Comparison of ENCODE assay signal across 17 mouse cellular contexts in genomic region chr11:94449239-94449638, GRCm38 (mm10). TPM values are rescaled to one million over a fixed set of nuclear protein-coding genes. Genes with fewer than 3 reads are reported as not detected.
DNase-seq lines count a peak whose midpoint lies in the region; ATAC-seq and TF ChIP-seq lines count a peak whose summit lies in the region.
"Had no signal": no experiment of that assay in that cellular context is flagged by ENCODE, and none has a peak within 500 bp of the region (broad histone marks: within the 10 kb centered on the region; RNA-seq: fewer than 3 reads in every experiment).

No protein-coding gene starts in this region.

- no peak overlapping the region for H3K4me2 ChIP-seq in stomach, embryonic 16.5 days (ENCODE audit: low read depth, low read length)
- H3K4me2 ChIP-seq in stomach, postnatal 0 days (replicated peaks; ENCODE audit: low read depth) = no peak overlapping the region
- no peak overlapping the region for H3K4me2 ChIP-seq in intestine, embryonic 15.5 days (replicated peaks)
- H3K4me2 ChIP-seq: kidney, embryonic 15.5 days; lung, embryonic 15.5 days had no signal

- H3K79me2 ChIP-seq in heart, adult 2 months (replicated peaks; ENCODE audit: control insufficient read depth, insufficient read depth, low read length) = no peaks in the 10 kb centered on the region

- no peaks in the 10 kb centered on the region for H3K27me3 ChIP-seq in heart, adult 2 months (ENCODE audit: control insufficient read depth, insufficient read depth, low read length)
- H3K27me3 ChIP-seq in stomach, embryonic 16.5 days (ENCODE audit: control insufficient read depth, insufficient read depth, low read length) = no peaks in the 10 kb centered on the region
- no peaks in the 10 kb centered on the region for H3K27me3 ChIP-seq in stomach, postnatal 0 days (ENCODE audit: control insufficient read depth, insufficient read depth, low read length)
- no peaks in the 10 kb centered on the region for H3K27me3 ChIP-seq in midbrain, embryonic 10.5 days (ENCODE audit: low read depth, poor library complexity, severe bottlenecking)
- H3K27me3 ChIP-seq in intestine, embryonic 15.5 days (replicated peaks) = no peaks in the 10 kb centered on the region
- H3K27me3 ChIP-seq: kidney, embryonic 15.5 days; lung, embryonic 15.5 days had no signal

- 58% methylated on average over 8 of the region's 8 CpGs for WGBS in heart, adult 2 months
- WGBS in stomach, embryonic 16.5 days = 53% methylated on average over 8 of the region's 8 CpGs
- 53% methylated on average over 8 of the region's 8 CpGs for WGBS in stomach, postnatal 0 days
- 39% methylated on average over 8 of the region's 8 CpGs for WGBS in midbrain, embryonic 10.5 days
- 34% methylated on average over 8 of the region's 8 CpGs for WGBS in olfactory bulb, adult 2 months
- 54% methylated on average over 8 of the region's 8 CpGs for WGBS in intestine, embryonic 15.5 days

- H3K4me1 ChIP-seq in heart, adult 2 months (ENCODE audit: control insufficient read depth, insufficient read depth, low read length) = peaks cover 9% of the 10 kb centered on the region; the same call in 1 of the 2 replicates
- peaks cover 7% of the 10 kb centered on the region; the same call in 1 of the 2 replicates for H3K4me1 ChIP-seq in stomach, embryonic 16.5 days (ENCODE audit: control insufficient read depth, insufficient read depth, low read length)
- H3K4me1 ChIP-seq in stomach, postnatal 0 days (replicated peaks; ENCODE audit: control insufficient read depth, insufficient read depth) = no peaks in the 10 kb centered on the region
- peaks cover 62% of the 10 kb centered on the region for H3K4me1 ChIP-seq in midbrain, embryonic 10.5 days
- peaks cover 43% of the 10 kb centered on the region for H3K4me1 ChIP-seq in olfactory bulb, adult 2 months (ENCODE audit: control insufficient read depth, insufficient read depth, low read length)
- 0 out of 2 replicates have a peak, but pooled peaks cover 5% of the 10 kb centered on the region for H3K4me1 ChIP-seq in intestine, embryonic 15.5 days (replicated peaks)

- TF ChIP-seq EP300 in heart, adult 2 months (IDR thresholded peaks at IDR 0.05; ENCODE audit: insufficient read depth, low read depth, low read length) = no peak
- TF ChIP-seq EP300 in stomach, postnatal 0 days (optimal IDR thresholded peaks at IDR 0.05) = no peak

- TF ChIP-seq CTCF in heart, adult 2 months (IDR thresholded peaks at IDR 0.05) = no peak
- TF ChIP-seq CTCF in stomach, postnatal 0 days (IDR thresholded peaks at IDR 0.05; ENCODE audit: low read depth) = no peak
- no peak for TF ChIP-seq CTCF in olfactory bulb, adult 2 months (IDR thresholded peaks at IDR 0.05; ENCODE audit: insufficient read depth, low read depth, low read length)

- no peak for DNase-seq in heart, adult 2 months
- no peak for DNase-seq in heart, adult 8-10 months (ENCODE audit: low spot score)
- DNase-seq in stomach, postnatal 0 days (ENCODE audit: low spot score) = no peak
- no peak for DNase-seq in midbrain, embryonic 10.5 days (ENCODE audit: low spot score)
- DNase-seq in lung, postnatal 10 days = no peak
- DNase-seq: adrenal gland, adult 8-10 months; cerebellum, postnatal 14 days; gastrocnemius, postnatal 10 days had no signal

- intact Hi-C loops in heart, adult 2 months (cut with DNase I) = no loop called here

- H3K9ac ChIP-seq in heart, adult 2 months (ENCODE audit: low read depth, low read length) = no peak overlapping the region
- H3K9ac ChIP-seq in stomach, embryonic 16.5 days (ENCODE audit: low read length) = no peak overlapping the region
- no peak overlapping the region for H3K9ac ChIP-seq in stomach, postnatal 0 days (ENCODE audit: low read length)
- no peak overlapping the region for H3K9ac ChIP-seq in intestine, embryonic 15.5 days
- H3K9ac ChIP-seq: kidney, embryonic 15.5 days; lung, embryonic 15.5 days had no signal

- no peak overlapping the region for H3K4me3 ChIP-seq in heart, adult 2 months
- no peak overlapping the region for H3K4me3 ChIP-seq in stomach, embryonic 16.5 days (replicated peaks; ENCODE audit: low read length)
- H3K4me3 ChIP-seq in stomach, postnatal 0 days (ENCODE audit: low read depth, low read length) = no peak overlapping the region
- H3K4me3 ChIP-seq in midbrain, embryonic 10.5 days = no peak overlapping the region
- no peak overlapping the region for H3K4me3 ChIP-seq in olfactory bulb, adult 2 months (ENCODE audit: insufficient read depth, low read depth, low read length)
- no peak overlapping the region for H3K4me3 ChIP-seq in intestine, embryonic 15.5 days (replicated peaks)
- H3K4me3 ChIP-seq: kidney, embryonic 15.5 days; layer of hippocampus, adult 2 months; lung, embryonic 15.5 days had no signal

- H3K9me3 ChIP-seq in stomach, embryonic 16.5 days (replicated peaks; ENCODE audit: control insufficient read depth, low read length) = no peaks in the 10 kb centered on the region
- no peaks in the 10 kb centered on the region for H3K9me3 ChIP-seq in stomach, postnatal 0 days (ENCODE audit: control insufficient read depth, low read length)
- H3K9me3 ChIP-seq in midbrain, embryonic 10.5 days (replicated peaks) = no peaks in the 10 kb centered on the region
- H3K9me3 ChIP-seq in intestine, embryonic 15.5 days = no peaks in the 10 kb centered on the region
- H3K9me3 ChIP-seq: kidney, embryonic 15.5 days; lung, embryonic 15.5 days had no signal

- no peaks in the 10 kb centered on the region for H3K36me3 ChIP-seq in heart, adult 2 months (ENCODE audit: control insufficient read depth, insufficient read depth, low read length)
- H3K36me3 ChIP-seq in stomach, embryonic 16.5 days (ENCODE audit: control insufficient read depth, insufficient read depth, low read length) = no peaks in the 10 kb centered on the region
- no peaks in the 10 kb centered on the region for H3K36me3 ChIP-seq in stomach, postnatal 0 days (ENCODE audit: control insufficient read depth, insufficient read depth, low read length)
- peaks cover 43% of the 10 kb centered on the region for H3K36me3 ChIP-seq in midbrain, embryonic 10.5 days
- no peaks in the 10 kb centered on the region for H3K36me3 ChIP-seq in intestine, embryonic 15.5 days
- H3K36me3 ChIP-seq: kidney, embryonic 15.5 days; lung, embryonic 15.5 days had no signal

- no peak for TF ChIP-seq POLR2A in heart, adult 2 months (IDR thresholded peaks at IDR 0.05; ENCODE audit: insufficient read depth, low read depth, low read length)
- TF ChIP-seq POLR2A in olfactory bulb, adult 2 months (IDR thresholded peaks at IDR 0.05; ENCODE audit: insufficient read depth, low read depth, low read length) = no peak

- ATAC-seq in stomach, embryonic 16.5 days (ENCODE audit: insufficient read depth, low FRiP score) = 0 out of 2 replicates have a peak, but pooled peaks have one; percentile 31
- no peak for ATAC-seq in stomach, postnatal 0 days (ENCODE audit: low FRiP score, low TSS enrichment)
- no peak for ATAC-seq in intestine, embryonic 15.5 days

- H3K27ac ChIP-seq in heart, adult 2 months = peak overlapping the region; percentile 87; the same call in 1 of the 2 replicates
- peak overlapping the region; percentile 6; the same call in 1 of the 2 replicates for H3K27ac ChIP-seq in stomach, embryonic 16.5 days (ENCODE audit: low read length)
- H3K27ac ChIP-seq in stomach, postnatal 0 days (replicated peaks) = no peak overlapping the region
- H3K27ac ChIP-seq in midbrain, embryonic 10.5 days (replicated peaks) = peak overlapping the region; percentile 75
- H3K27ac ChIP-seq in olfactory bulb, adult 2 months (ENCODE audit: insufficient read depth, low read depth, low read length) = 0 out of 2 replicates have a peak overlapping the region, but pooled peaks have one; percentile 2
- no peak overlapping the region for H3K27ac ChIP-seq in intestine, embryonic 15.5 days
- H3K27ac ChIP-seq: kidney, embryonic 15.5 days; layer of hippocampus, adult 2 months; lung, embryonic 15.5 days had no signal

RNA-seq across cellular contexts. Expression of gene Cacna1g, which starts 24.8 kb away (rescaled TPM):
- total RNA-seq in heart, adult 2 months (2021) = 10 to 100 TPM; 12.2 to 12.9 TPM
- 63.3 and 64.4 TPM in 2 replicates for polyA plus RNA-seq in heart, adult 2 months (2012; rRNA removed)
- 10 to 100 TPM in 3 of 4 experiments, 1 to 10 TPM in 1; 6.7 to 14.6 (median 12.5) TPM for total RNA-seq in heart, adult 8-10 months (2022)
- polyA plus RNA-seq in stomach, embryonic 16.5 days (2015; fragmentation: Nextera tagmentation; extraction: Ambion mirVana) = 7.9 and 8.5 TPM in 2 replicates
- 1.8 and 2.0 TPM in 2 replicates for polyA plus RNA-seq in stomach, postnatal 0 days (2015; fragmentation: Nextera tagmentation; extraction: Ambion mirVana)
- polyA plus RNA-seq in midbrain, embryonic 10.5 days (2016; fragmentation: Nextera tagmentation; extraction: Ambion mirVana) = 8.1 and 9.1 TPM in 2 replicates
- 54.5 TPM in 1 of 2 replicates, not detected in the other for polyA plus RNA-seq in olfactory bulb, adult 2 months (2012; ENCODE audit: insufficient read depth, insufficient read length, low replicate concordance, missing spikeins)
- polyA plus RNA-seq in intestine, embryonic 15.5 days (2015; fragmentation: Nextera tagmentation; extraction: Ambion mirVana) = 5.2 and 7.9 TPM in 2 replicates
- total RNA-seq: neutrophil, adult 5-6 weeks had no signal

RNA-seq across cellular contexts. Expression of gene Spata20, which starts 36.7 kb away (rescaled TPM):
- under 1 TPM; 0.23 to 0.52 TPM for total RNA-seq in heart, adult 2 months (2021)
- 1.3 and 1.5 TPM in 2 replicates for polyA plus RNA-seq in heart, adult 2 months (2012; rRNA removed)
- total RNA-seq in heart, adult 8-10 months (2022) = under 1 TPM; 0.09 to 0.63 (median 0.40) TPM
- polyA plus RNA-seq in stomach, embryonic 16.5 days (2015; fragmentation: Nextera tagmentation; extraction: Ambion mirVana) = 0.22 and 0.29 TPM in 2 replicates
- polyA plus RNA-seq in stomach, postnatal 0 days (2015; fragmentation: Nextera tagmentation; extraction: Ambion mirVana) = 0.05 and 0.18 TPM in 2 replicates
- 0.12 TPM in 1 of 2 replicates, not detected in the other for polyA plus RNA-seq in midbrain, embryonic 10.5 days (2016; fragmentation: Nextera tagmentation; extraction: Ambion mirVana)
- polyA plus RNA-seq in olfactory bulb, adult 2 months (2012; ENCODE audit: insufficient read depth, insufficient read length, low replicate concordance, missing spikeins) = not detected in 2 replicates
- 0.06 TPM in 1 of 2 replicates, not detected in the other for polyA plus RNA-seq in intestine, embryonic 15.5 days (2015; fragmentation: Nextera tagmentation; extraction: Ambion mirVana)
- total RNA-seq: adrenal gland, adult 8-10 months; gastrocnemius, postnatal 10 days; liver, adult 2 months; megakaryocyte-erythroid progenitor cell, adult 5-6 weeks; neutrophil, adult 5-6 weeks had no signal
- polyA plus RNA-seq: liver, adult 2 months had no signal

RNA-seq across cellular contexts. Expression of gene Epn3, which starts 50.5 kb away (rescaled TPM):
- total RNA-seq in heart, adult 2 months (2021) = 10 to 100 TPM; 28.4 to 31.9 TPM
- 12.6 and 25.7 TPM in 2 replicates for polyA plus RNA-seq in heart, adult 2 months (2012; rRNA removed)
- total RNA-seq in heart, adult 8-10 months (2022) = 10 to 100 TPM; 21.3 to 28.5 (median 25.1) TPM
- polyA plus RNA-seq in stomach, embryonic 16.5 days (2015; fragmentation: Nextera tagmentation; extraction: Ambion mirVana) = 17.0 and 21.1 TPM in 2 replicates
- polyA plus RNA-seq in stomach, postnatal 0 days (2015; fragmentation: Nextera tagmentation; extraction: Ambion mirVana) = 53.4 and 60.1 TPM in 2 replicates
- 0.57 and 0.80 TPM in 2 replicates for polyA plus RNA-seq in midbrain, embryonic 10.5 days (2016; fragmentation: Nextera tagmentation; extraction: Ambion mirVana)
- not detected in 2 replicates for polyA plus RNA-seq in olfactory bulb, adult 2 months (2012; ENCODE audit: insufficient read depth, insufficient read length, low replicate concordance, missing spikeins)
- polyA plus RNA-seq in intestine, embryonic 15.5 days (2015; fragmentation: Nextera tagmentation; extraction: Ambion mirVana) = 2.1 and 3.3 TPM in 2 replicates
- total RNA-seq: liver, adult 2 months; megakaryocyte-erythroid progenitor cell, adult 5-6 weeks had no signal

RNA-seq across cellular contexts. Expression of gene Abcc3, which starts 56.4 kb away (rescaled TPM):
- 1 to 10 TPM; 1.6 to 2.3 TPM for total RNA-seq in heart, adult 2 months (2021)
- 1.8 and 2.0 TPM in 2 replicates for polyA plus RNA-seq in heart, adult 2 months (2012; rRNA removed)
- total RNA-seq in heart, adult 8-10 months (2022) = 1 to 10 TPM in 3 of 4 experiments, under 1 TPM in 1; 0.91 to 2.3 (median 1.7) TPM
- polyA plus RNA-seq in stomach, embryonic 16.5 days (2015; fragmentation: Nextera tagmentation; extraction: Ambion mirVana) = 11.4 and 16.4 TPM in 2 replicates
- 25.3 and 31.4 TPM in 2 replicates for polyA plus RNA-seq in stomach, postnatal 0 days (2015; fragmentation: Nextera tagmentation; extraction: Ambion mirVana)
- 0.37 and 0.42 TPM in 2 replicates for polyA plus RNA-seq in midbrain, embryonic 10.5 days (2016; fragmentation: Nextera tagmentation; extraction: Ambion mirVana)
- polyA plus RNA-seq in olfactory bulb, adult 2 months (2012; ENCODE audit: insufficient read depth, insufficient read length, low replicate concordance, missing spikeins) = not detected in 2 replicates
- polyA plus RNA-seq in intestine, embryonic 15.5 days (2015; fragmentation: Nextera tagmentation; extraction: Ambion mirVana) = 1.5 and 2.6 TPM in 2 replicates
- total RNA-seq: megakaryocyte-erythroid progenitor cell, adult 5-6 weeks had no signal

Comparison
In these comparisons a context has a peak if more than half of its experiments do, and no peak if none do; other contexts are left out.
1. H3K27ac ChIP-seq: peak in heart, adult 2 months (single experiment), stomach, embryonic 16.5 days (single experiment), midbrain, embryonic 10.5 days (single experiment) and olfactory bulb, adult 2 months (single experiment); none in stomach, postnatal 0 days (single experiment) and intestine, embryonic 15.5 days (single experiment).